Mouse (Mus musculus) cerebellum, adult 9-10 months (tissue): ENCODE results near the gene Nlrp4b.
"Not testable (repeated sequence)": the region's sequence is repeated elsewhere in the genome, so short reads cannot be mapped to it uniquely, and the experiment has no call there.

Source experiments
- DNase-seq: peaks from one replicate; pipeline ENCODE4 v3.0.0; 2022

Nlrp4b gene

GRCm38 (mm10) chr7:10687489-10687888, at the start of gene Nlrp4b:
TSS of gene Nlrp4b (plus strand) at chr7:10687789.
- DNase-seq: no peak

- no peak for DNase-seq
Measured at GRCm38 (mm10) chr7:10754264-10754663, 66.7 kb downstream of the Nlrp4b start, which contains the start of gene Vmn1r71. TSS of gene Vmn1r71 (minus strand) at chr7:10754364.

GRCm38 (mm10) chr7:10757551-10757950, 70.0 kb downstream of the Nlrp4b start:
- not testable (repeated sequence) for DNase-seq
